Mouse (Mus musculus) limb, embryonic 14.5 days (tissue): ENCODE results near the gene Slfn5. TPM values are rescaled to one million over a fixed set of nuclear protein-coding genes. Genes with fewer than 3 reads are reported as not detected.
A peak's percentile ranks its signal among the peaks of the same experiment; 100 is the strongest.
"Not testable (repeated sequence)": the region's sequence is repeated elsewhere in the genome, so short reads cannot be mapped to it uniquely, and the experiment has no call there.

Experiments used
- ATAC-seq: fragments of 200-750 bp; cut with Nextera tagmentation; 2 replicates; pipeline ENCODE4 v1.8.0; 2017; ENCODE audit warnings: low read depth, moderate number of reproducible peaks, moderate TSS enrichment; ENCODE audit not compliant: low FRiP score
- DNase-seq: peaks from one replicate; pipeline ENCODE4 v3.0.0-alpha.2; 2015; ENCODE audit warnings: low spot score
- H3K27ac ChIP-seq: fragments of 300-500 bp; sonication (generic); replicated peaks from 2 replicates; pipeline ENCODE4 v1.5.1; 2014; ENCODE audit warnings: low read depth, mild to moderate bottlenecking, low read length, moderate library complexity, mixed read lengths
- H3K27me3 ChIP-seq: fragments of 300-500 bp; sonication (generic); 2 replicates; pipeline ENCODE4 v1.6.1; 2014; ENCODE audit warnings: low read length, mixed read lengths; ENCODE audit not compliant: control insufficient read depth, insufficient read depth
- H3K36me3 ChIP-seq: fragments of 300-500 bp; sonication (generic); 2 replicates; pipeline ENCODE4 v1.6.1; 2014; ENCODE audit warnings: mild to moderate bottlenecking, low read length, moderate library complexity, mixed read lengths; ENCODE audit not compliant: control insufficient read depth, insufficient read depth
- H3K4me1 ChIP-seq: fragments of 300-500 bp; sonication (generic); 2 replicates; pipeline ENCODE4 v1.6.1; 2014; ENCODE audit warnings: antibody characterized with exemption, low read length, mixed read lengths; ENCODE audit not compliant: control insufficient read depth, insufficient read depth
- H3K4me2 ChIP-seq: fragments of 300-500 bp; sonication (generic); replicated peaks from 2 replicates; pipeline ENCODE4 v1.6.1; 2014; ENCODE audit warnings: low read depth, mild to moderate bottlenecking, low read length, moderate library complexity; ENCODE audit not compliant: severe bottlenecking
- H3K4me3 ChIP-seq: fragments of 300-500 bp; sonication (generic); replicated peaks from 2 replicates; pipeline ENCODE4 v1.5.1; 2014; ENCODE audit warnings: low read length
- H3K9ac ChIP-seq: fragments of 300-500 bp; sonication (generic); 2 replicates; pipeline ENCODE4 v1.6.1; 2014; ENCODE audit warnings: mild to moderate bottlenecking, low read depth, low read length, moderate library complexity; ENCODE audit not compliant: severe bottlenecking
- H3K9me3 ChIP-seq: fragments of 300-500 bp; sonication (generic); 2 replicates; pipeline ENCODE4 v1.6.1; 2016; ENCODE audit warnings: low read length; ENCODE audit not compliant: control insufficient read depth
- POLR2A ChIP-seq: fragments of 200-500 bp; IDR thresholded peaks from 2 replicates; pipeline ENCODE4 v1.8.0; 2012; ENCODE audit warnings: inconsistent platforms, mild to moderate bottlenecking, moderate library complexity, borderline replicate concordance; ENCODE audit not compliant: insufficient read depth, insufficient read length; ENCODE audit errors: extremely low read depth
- WGBS: fragments of 180-500 bp; shearing (Covaris S2); extraction: QIAGEN DNeasy Blood & Tissue Kit; methylation state at CpG from one replicate; pipeline ENCODE4 v1.1.7; 2014; 5-methylcytosine and 5-hydroxymethylcytosine counted together
- polyA plus RNA-seq, 2 experiments: library from polyadenylated mRNA; depleted of rRNA in 1 of 2; stranded (reverse) in 1 of 2; unstranded in 1 of 2; fragments of >200 nt; fragmentation: Nextera tagmentation in 1 of 2; extraction: Ambion mirVana in 1 of 2; gene quantifications; 2 replicates each; pipeline versions ENCODE4 v1.2.1 to v1.2.3; 2012 to 2014

Gene Slfn5
- polyA plus RNA-seq, 2 experiments, result 1.3 to 1.6 TPM

DNA sequence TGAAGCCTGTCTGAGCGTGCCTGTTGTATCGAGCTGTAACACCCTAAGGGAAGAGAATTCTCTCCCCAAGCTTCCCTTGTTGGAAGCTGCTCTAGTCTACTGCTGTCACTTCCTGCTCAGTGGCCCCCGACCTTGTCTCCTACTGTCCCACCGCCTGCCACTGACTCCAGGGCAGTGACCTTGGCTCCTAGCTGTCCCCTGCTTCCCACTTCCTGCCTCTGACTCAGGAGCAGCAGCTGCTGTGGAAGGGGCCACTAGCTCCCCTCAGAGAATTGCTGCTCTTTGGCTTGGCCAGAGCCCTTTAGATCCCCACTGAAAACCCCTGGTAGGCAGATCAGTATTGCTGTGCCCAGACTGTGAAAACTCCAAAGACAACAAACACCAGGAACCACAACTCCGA, 22.8 kb downstream of the Slfn5 start:
- TF ChIP-seq POLR2A, result no peak

DNA sequence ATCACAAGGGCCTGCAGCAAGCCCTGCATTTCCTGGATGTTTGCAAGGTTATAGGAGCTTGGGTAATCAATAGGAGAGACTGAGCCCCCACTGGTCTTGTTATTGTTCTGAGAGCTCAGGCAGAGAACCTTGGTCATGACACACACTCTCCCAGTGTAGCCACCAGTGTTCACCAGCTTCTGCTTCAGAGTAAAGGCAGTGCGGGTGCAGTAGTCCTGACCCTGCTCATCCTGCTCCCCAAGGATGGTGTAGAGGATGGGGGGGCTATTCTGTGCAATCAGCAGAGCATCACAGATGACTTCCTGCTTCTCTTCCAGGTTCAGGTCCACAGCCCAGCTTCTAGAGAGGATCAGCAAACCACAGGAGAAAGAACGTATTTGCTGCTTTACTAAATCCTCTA, 31.3 kb downstream of the Slfn5 start:
- H3K4me2 ChIP-seq, DNase-seq, H3K27me3 ChIP-seq, H3K9me3 ChIP-seq, H3K36me3 ChIP-seq, H3K27ac ChIP-seq, H3K4me1 ChIP-seq, H3K9ac ChIP-seq, ATAC-seq, H3K4me3 ChIP-seq: not testable (repeated sequence)
- WGBS, result 90% methylated on average over 2 of the region's 2 CpGs

More for the DNA sequence above, 22.8 kb downstream of the Slfn5 start:
- Histone ChIP-seq H3K36me3 (no peaks in the 10 kb centered on the region), H3K4me3 (no peak overlapping the region), H3K4me2 (no peak overlapping the region), H3K27ac (no peak overlapping the region), H3K9me3 (no peaks in the 10 kb centered on the region), H3K27me3 (no peaks in the 10 kb centered on the region), H3K4me1 (peaks cover 17% of the 10 kb centered on the region; the same call in 1 of the 2 replicates), H3K9ac (no peak overlapping the region)
- no peak for ATAC-seq
- WGBS, result 23% methylated on average over 5 of the region's 5 CpGs
- no peak for DNase-seq

DNA sequence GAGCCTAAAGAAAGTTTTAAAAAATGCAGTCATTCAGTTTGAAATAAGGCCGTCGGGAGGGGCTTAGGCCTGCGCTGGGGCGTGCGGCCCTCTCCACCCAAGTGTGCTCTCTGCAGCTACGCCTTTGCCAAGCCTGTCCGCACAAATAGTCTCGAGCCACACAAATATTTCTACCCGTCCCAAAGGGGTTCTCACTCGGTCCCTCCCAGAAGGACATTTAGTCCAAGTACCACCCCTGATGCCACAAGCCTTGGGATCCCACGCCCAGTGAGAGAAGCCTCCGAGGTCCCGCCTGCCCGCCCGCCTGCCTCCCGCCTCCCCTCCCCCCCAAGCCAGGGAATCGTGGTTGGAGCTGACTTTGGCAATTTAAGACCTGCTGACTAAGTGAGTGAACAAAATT, 32.0 kb downstream of the Slfn5 start:
- H3K4me2 ChIP-seq, result no peak overlapping the region
- no peak overlapping the region for H3K9ac ChIP-seq
- H3K36me3 ChIP-seq, result peaks cover 4% of the 10 kb centered on the region
- no peaks in the 10 kb centered on the region for H3K27me3 ChIP-seq
- ATAC-seq (no peak), DNase-seq (no peak)
- TF ChIP-seq POLR2A, result no peak
- H3K4me3 ChIP-seq, result no peak overlapping the region
- H3K9me3 ChIP-seq, result no peaks in the 10 kb centered on the region
- H3K4me1 ChIP-seq, result no peaks in the 10 kb centered on the region
- 81% methylated on average over 17 of the region's 17 CpGs for WGBS
- no peak overlapping the region for H3K27ac ChIP-seq

DNA sequence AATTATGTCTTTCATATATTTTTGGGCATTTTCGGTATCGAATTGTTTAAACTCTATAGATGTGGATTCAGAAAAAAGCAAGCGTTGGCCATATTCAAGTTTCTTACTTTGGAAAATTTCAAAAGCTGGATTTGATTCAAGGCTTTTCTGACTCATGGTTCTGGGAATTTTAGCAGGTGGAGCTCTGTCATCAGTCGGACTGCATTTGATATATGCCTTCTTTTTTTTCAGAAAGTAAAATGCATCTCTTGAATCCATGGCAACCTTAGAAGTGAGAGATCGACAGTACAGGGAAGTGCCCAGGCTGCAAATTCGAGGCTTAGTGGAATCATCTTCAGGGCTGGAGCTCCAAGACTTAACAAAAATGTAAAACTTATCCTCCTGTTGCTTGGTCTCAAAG, 36.5 kb downstream of the Slfn5 start:
- ATAC-seq (no peak), DNase-seq (no peak)
- H3K27me3 ChIP-seq, result no peaks in the 10 kb centered on the region
- H3K4me1 ChIP-seq, result peaks cover 5% of the 10 kb centered on the region; the same call in 1 of the 2 replicates
- no peak overlapping the region for H3K9ac ChIP-seq
- H3K4me3 ChIP-seq, result no peak overlapping the region
- no peaks in the 10 kb centered on the region; the same call in none of the 2 replicates for H3K36me3 ChIP-seq
- no peak overlapping the region for H3K27ac ChIP-seq
- 89% methylated on average over 6 of the region's 6 CpGs for WGBS
- no peaks in the 10 kb centered on the region for H3K9me3 ChIP-seq
- no peak for TF ChIP-seq POLR2A
- H3K4me2 ChIP-seq, result no peak overlapping the region

DNA sequence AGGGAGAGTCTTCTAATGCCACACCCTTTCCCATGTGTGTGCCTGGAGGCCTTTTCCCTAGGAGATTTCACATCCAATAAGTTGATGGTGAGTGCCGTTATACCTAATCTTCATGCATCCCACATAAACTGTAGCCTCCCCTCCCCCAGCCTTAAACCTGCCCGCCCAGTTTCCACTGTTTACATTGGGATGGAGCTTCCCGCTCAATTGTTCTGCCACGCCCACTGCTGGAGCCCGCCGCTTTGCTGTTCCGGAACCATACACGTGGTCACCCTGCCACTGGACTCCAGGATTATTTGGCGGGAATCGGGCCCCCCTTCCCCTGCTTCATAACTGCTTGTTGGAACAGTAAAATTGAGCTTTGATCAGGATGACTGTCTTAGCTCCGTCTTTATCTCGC, 38.2 kb downstream of the Slfn5 start:
- no peaks in the 10 kb centered on the region for H3K27me3 ChIP-seq
- DNase-seq, result no peak
- H3K9me3 ChIP-seq, result no peaks in the 10 kb centered on the region
- no peak for ATAC-seq
- no peak overlapping the region for H3K27ac ChIP-seq
- no peak overlapping the region for H3K9ac ChIP-seq
- WGBS, result 28% methylated on average over 12 of the region's 12 CpGs
- H3K36me3 ChIP-seq, result no peaks in the 10 kb centered on the region; the same call in none of the 2 replicates
- TF ChIP-seq POLR2A, result no peak
- peaks cover 5% of the 10 kb centered on the region; the same call in 1 of the 2 replicates for H3K4me1 ChIP-seq
- H3K4me3 ChIP-seq, result peak overlapping the region; percentile 45; the same call in 1 of the 2 replicates
- H3K4me2 ChIP-seq, result peak overlapping the region; percentile 89

DNA sequence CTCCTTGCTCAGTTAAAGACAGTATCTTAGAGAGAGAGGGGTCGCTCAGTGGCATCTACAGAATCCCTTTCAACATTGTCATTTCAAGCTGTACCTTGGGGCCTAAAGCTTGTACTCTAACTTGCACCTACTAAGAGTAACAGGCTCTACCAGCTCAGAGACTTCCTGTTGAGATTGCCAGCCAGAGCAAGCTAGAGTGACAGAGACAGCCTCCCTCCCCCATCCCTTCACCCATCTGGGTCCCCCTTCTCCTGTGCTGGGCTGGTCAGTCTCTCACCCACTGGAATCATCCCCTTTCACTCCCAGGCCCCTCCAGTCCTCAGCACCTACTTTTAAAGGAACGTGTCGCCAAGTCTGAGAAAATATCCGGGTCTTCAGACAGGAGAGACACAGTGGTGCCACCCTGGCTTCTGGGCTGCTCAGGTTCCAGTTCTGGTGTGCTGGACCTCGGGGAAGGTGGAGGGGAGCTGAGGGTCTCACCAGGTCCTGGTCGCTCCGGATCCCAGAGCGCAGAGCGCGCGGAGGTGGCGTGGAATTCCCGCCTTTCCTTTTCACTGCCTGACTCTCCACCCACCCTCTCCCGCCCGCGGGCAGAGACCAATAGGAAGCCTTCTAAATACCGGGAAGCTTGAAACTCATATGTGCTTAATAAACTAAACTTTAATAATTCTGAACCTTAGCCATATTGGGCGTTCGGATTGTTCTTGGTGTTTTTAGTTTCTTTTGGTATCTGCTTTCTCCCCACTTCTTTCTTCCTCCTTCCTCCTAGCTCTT, 39.6 kb downstream of the Slfn5 start:
- peak; percentile 80 for DNase-seq
- H3K27me3 ChIP-seq, H3K36me3 ChIP-seq, H3K4me1 ChIP-seq, H3K27ac ChIP-seq, H3K9me3 ChIP-seq: not testable (repeated sequence)
- 30% methylated on average over 19 of the region's 19 CpGs for WGBS
- peak overlapping the region; percentile 45 for H3K4me3 ChIP-seq
- ATAC-seq, result peak; percentile 63; the same call in 1 of the 2 replicates
- peak overlapping the region; percentile 89 for H3K4me2 ChIP-seq
- H3K9ac ChIP-seq, result peak overlapping the region; percentile 60
